Mouse (Mus musculus): ENCODE data around the gene Tmem94.

GRCm38 (mm10) chr11:115826487-115826886 lies 61.3 kb downstream of the Tmem94 start:
- TF ChIP-seq GATA1 (IDR thresholded peaks at IDR 0.05; ENCODE audit: borderline replicate concordance, low read length) (no peak), FLI1 (IDR thresholded peaks at IDR 0.05; ENCODE audit: low read length) (no peak)

Data from megakaryocyte, embryonic 14.5 days (primary cell).